9 mouse cellular contexts compared by ENCODE assay signal in the genomic region with DNA sequence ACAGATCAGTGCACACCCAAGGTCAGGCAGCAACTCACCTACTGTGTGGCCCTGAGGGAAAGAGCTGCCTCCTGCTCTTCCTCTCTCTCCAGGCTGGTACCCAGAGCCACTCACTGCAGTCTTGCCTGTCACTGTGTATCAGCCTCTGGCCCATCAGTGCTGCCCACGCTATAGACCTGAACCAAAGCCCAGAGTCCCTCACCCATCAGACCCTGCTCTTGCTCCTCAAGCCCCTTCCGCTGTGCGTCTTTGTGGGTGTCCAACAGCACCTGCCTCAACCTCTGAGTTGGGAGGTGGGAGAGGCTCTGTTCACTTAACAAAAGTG. TPM values are rescaled to one million over a fixed set of nuclear protein-coding genes. Genes with fewer than 3 reads are reported as not detected.
DNase-seq lines count a peak whose midpoint lies in the region; ATAC-seq and TF ChIP-seq lines count a peak whose summit lies in the region.
"Had no signal": no experiment of that assay in that cellular context is flagged by ENCODE, and none has a peak within 500 bp of the region (broad histone marks: within the 10 kb centered on the region; RNA-seq: fewer than 3 reads in every experiment).

No protein-coding gene starts in this region.

- H3K9ac ChIP-seq in heart, adult 2 months (ENCODE audit: low read depth, low read length): no peak overlapping the region
- H3K9ac ChIP-seq in lung, embryonic 16.5 days (ENCODE audit: low read length): peak overlapping the region; percentile 40
- H3K9ac ChIP-seq in embryonic facial prominence, embryonic 15.5 days: no peak overlapping the region
- H3K9ac ChIP-seq in liver, embryonic 13.5 days: no peak overlapping the region
- H3K9ac ChIP-seq: liver, embryonic 14.5 days had no signal

- no peaks in the 10 kb centered on the region for H3K79me2 ChIP-seq in heart, adult 2 months (replicated peaks; ENCODE audit: control insufficient read depth, insufficient read depth, low read length)

- H3K27me3 ChIP-seq in heart, embryonic 10.5 days (ENCODE audit: insufficient read depth, poor library complexity, severe bottlenecking): no peaks in the 10 kb centered on the region
- H3K27me3 ChIP-seq in heart, adult 2 months (ENCODE audit: control insufficient read depth, insufficient read depth, low read length): no peaks in the 10 kb centered on the region
- H3K27me3 ChIP-seq in lung, embryonic 16.5 days (ENCODE audit: control insufficient read depth, insufficient read depth, low read depth, low read length): no peaks in the 10 kb centered on the region
- no peaks in the 10 kb centered on the region for H3K27me3 ChIP-seq in embryonic facial prominence, embryonic 15.5 days
- no peaks in the 10 kb centered on the region for H3K27me3 ChIP-seq in liver, embryonic 13.5 days

- no peaks in the 10 kb centered on the region for H3K9me3 ChIP-seq in heart, embryonic 10.5 days
- H3K9me3 ChIP-seq in lung, embryonic 16.5 days (ENCODE audit: control insufficient read depth, low read length): no peaks in the 10 kb centered on the region
- H3K9me3 ChIP-seq in embryonic facial prominence, embryonic 15.5 days (replicated peaks): no peaks in the 10 kb centered on the region
- no peaks in the 10 kb centered on the region for H3K9me3 ChIP-seq in liver, embryonic 13.5 days (replicated peaks)

- H3K4me3 ChIP-seq in heart, embryonic 10.5 days: no peak overlapping the region
- no peak overlapping the region for H3K4me3 ChIP-seq in heart, adult 2 months
- H3K4me3 ChIP-seq in lung, embryonic 16.5 days (ENCODE audit: low read length): no peak overlapping the region
- H3K4me3 ChIP-seq in embryonic facial prominence, embryonic 15.5 days (replicated peaks): no peak overlapping the region
- H3K4me3 ChIP-seq in liver, embryonic 13.5 days (replicated peaks): no peak overlapping the region

- no peak for TF ChIP-seq CTCF in heart, adult 2 months (IDR thresholded peaks at IDR 0.05)

- no peak for TF ChIP-seq EP300 in heart, adult 2 months (IDR thresholded peaks at IDR 0.05; ENCODE audit: insufficient read depth, low read depth, low read length)

- intact Hi-C loops in heart, adult 2 months (cut with DNase I): no loop called here

- WGBS in heart, embryonic 10.5 days: 71% methylated on average over 3 of the region's 3 CpGs
- WGBS in heart, adult 2 months: 87% methylated on average over 3 of the region's 3 CpGs
- WGBS in lung, embryonic 16.5 days: 77% methylated on average over 3 of the region's 3 CpGs
- 80% methylated on average over 3 of the region's 3 CpGs for WGBS in embryonic facial prominence, embryonic 15.5 days
- 73% methylated on average over 3 of the region's 3 CpGs for WGBS in liver, embryonic 13.5 days (ENCODE audit: insufficient replicate concordance)

- no peaks in the 10 kb centered on the region for H3K36me3 ChIP-seq in heart, embryonic 10.5 days
- H3K36me3 ChIP-seq in heart, adult 2 months (ENCODE audit: control insufficient read depth, insufficient read depth, low read length): no peaks in the 10 kb centered on the region
- H3K36me3 ChIP-seq in lung, embryonic 16.5 days (ENCODE audit: control insufficient read depth, insufficient read depth, low read length): no peaks in the 10 kb centered on the region
- H3K36me3 ChIP-seq in embryonic facial prominence, embryonic 15.5 days: no peaks in the 10 kb centered on the region
- no peaks in the 10 kb centered on the region for H3K36me3 ChIP-seq in liver, embryonic 13.5 days

- H3K4me2 ChIP-seq in lung, embryonic 16.5 days (ENCODE audit: low read depth, low read length): 0 out of 2 replicates have a peak overlapping the region, but pooled peaks have one; percentile 20
- H3K4me2 ChIP-seq in embryonic facial prominence, embryonic 15.5 days (replicated peaks): no peak overlapping the region
- peak overlapping the region; percentile 12; the same call in 1 of the 2 replicates for H3K4me2 ChIP-seq in liver, embryonic 13.5 days

- no peak for DNase-seq in heart, embryonic 10.5 days (ENCODE audit: low spot score)
- DNase-seq in heart, adult 2 months: no peak
- DNase-seq in lung, postnatal 10 days: no peak
- DNase-seq in liver, embryonic 13.5 days: no peak
- no peak for DNase-seq in adrenal gland, postnatal 4 days (ENCODE audit: low spot score in 2 of 2)

- peaks cover 33% of the 10 kb centered on the region for H3K4me1 ChIP-seq in heart, embryonic 10.5 days
- peaks cover 20% of the 10 kb centered on the region for H3K4me1 ChIP-seq in heart, adult 2 months (ENCODE audit: control insufficient read depth, insufficient read depth, low read length)
- peaks cover 60% of the 10 kb centered on the region for H3K4me1 ChIP-seq in lung, embryonic 16.5 days (replicated peaks; ENCODE audit: control insufficient read depth, insufficient read depth, low read length)
- H3K4me1 ChIP-seq in embryonic facial prominence, embryonic 15.5 days: peaks cover 64% of the 10 kb centered on the region
- H3K4me1 ChIP-seq in liver, embryonic 13.5 days (replicated peaks): peaks cover 43% of the 10 kb centered on the region

- no peak for TF ChIP-seq POLR2A in heart, adult 2 months (IDR thresholded peaks at IDR 0.05; ENCODE audit: insufficient read depth, low read depth, low read length)

- peak overlapping the region; percentile 69 for H3K27ac ChIP-seq in heart, embryonic 10.5 days
- H3K27ac ChIP-seq in heart, adult 2 months: no peak overlapping the region
- H3K27ac ChIP-seq in lung, embryonic 16.5 days (ENCODE audit: low read length): peak overlapping the region; percentile 81
- H3K27ac ChIP-seq in embryonic facial prominence, embryonic 15.5 days (replicated peaks): peak overlapping the region; percentile 55
- no peak overlapping the region for H3K27ac ChIP-seq in liver, embryonic 13.5 days
- H3K27ac ChIP-seq: liver, embryonic 14.5 days had no signal

- peak; percentile 13 for ATAC-seq in lung, embryonic 16.5 days (ENCODE audit: low read depth)
- ATAC-seq in embryonic facial prominence, embryonic 15.5 days (ENCODE audit: insufficient number of reproducible peaks, low FRiP score, low TSS enrichment, low read depth): no peak
- ATAC-seq in liver, embryonic 13.5 days (ENCODE audit: low read depth): peak; percentile 43; the same call in 1 of the 2 replicates
- ATAC-seq in cerebellum, adult (ENCODE audit: insufficient number of reproducible peaks, low FRiP score, low TSS enrichment): no peak

RNA-seq across cellular contexts. Expression of a gene that starts 29.7 kb away (rescaled TPM):
- polyA plus RNA-seq in heart, embryonic 10.5 days (2016; fragmentation: Nextera tagmentation; extraction: Ambion mirVana): 3.3 and 7.6 TPM in 2 replicates
- total RNA-seq in heart, adult 2 months (2021): 1 to 10 TPM; 6.8 to 7.3 TPM
- 6.3 and 7.0 TPM in 2 replicates for polyA plus RNA-seq in heart, adult 2 months (2012; rRNA removed)
- polyA plus RNA-seq in lung, embryonic 16.5 days (2015; fragmentation: Nextera tagmentation; extraction: Ambion mirVana): 22.3 and 24.8 TPM in 2 replicates
- polyA plus RNA-seq in embryonic facial prominence, embryonic 15.5 days (2015; fragmentation: Nextera tagmentation; extraction: Ambion mirVana): 24.1 and 25.6 TPM in 2 replicates
- polyA plus RNA-seq in liver, embryonic 13.5 days (2015; fragmentation: Nextera tagmentation; extraction: Ambion mirVana): 4.6 and 5.5 TPM in 2 replicates
- total RNA-seq in adrenal gland, postnatal 4 days (2021): 10 to 100 TPM; 47.3 to 48.6 TPM

Comparison
In these comparisons a context has a peak if more than half of its experiments do, and no peak if none do; other contexts are left out.
1. H3K27ac ChIP-seq: peak in heart, embryonic 10.5 days (single experiment), lung, embryonic 16.5 days (single experiment) and embryonic facial prominence, embryonic 15.5 days (single experiment); none in heart, adult 2 months (single experiment) and liver, embryonic 13.5 days (single experiment).
2. ATAC-seq: peak in lung, embryonic 16.5 days (single experiment) and liver, embryonic 13.5 days (single experiment); none in embryonic facial prominence, embryonic 15.5 days (single experiment) and cerebellum, adult (single experiment).